Comparison of ENCODE assay signal across 8 mouse cellular contexts in genomic region chr9:37207929-37208411, GRCm38 (mm10). TPM values are rescaled to one million over a fixed set of nuclear protein-coding genes. Genes with fewer than 3 reads are reported as not detected.
DNase-seq lines count a peak whose midpoint lies in the region; ATAC-seq and TF ChIP-seq lines count a peak whose summit lies in the region.

Gene Tmem218 (plus strand): TSS chr9:37208223.

- peak within 1 kb of the TSS; percentile 64 for H3K27ac ChIP-seq in MEL (ENCODE audit: control insufficient read depth, low read depth, low read length)
- peak within 1 kb of the TSS; percentile 72 for H3K27ac ChIP-seq in cerebellum, adult 2 months (ENCODE audit: insufficient read depth, low read length)
- peak within 1 kb of the TSS; percentile 79 for H3K27ac ChIP-seq in forebrain, postnatal 0 days (ENCODE audit: low read depth, low read length)
- H3K27ac ChIP-seq in lung, embryonic 15.5 days, result peak within 1 kb of the TSS; percentile 71

- peak within 1 kb of the TSS; percentile 85 for H3K9ac ChIP-seq in MEL (ENCODE audit: control insufficient read depth, low read depth, low read length, poor library complexity, severe bottlenecking)
- H3K9ac ChIP-seq in forebrain, postnatal 0 days, result peak within 1 kb of the TSS; percentile 54
- H3K9ac ChIP-seq in lung, embryonic 15.5 days, result peak within 1 kb of the TSS; percentile 71

- no peak for TF ChIP-seq EP300 in MEL (IDR thresholded peaks at IDR 0.05; ENCODE audit: low read depth in 1 of 2, low read length in 2 of 2)

- WGBS in cerebellum, adult 2 months, result under 1% methylated on average over 21 of the region's 21 CpGs
- under 1% methylated on average over 21 of the region's 21 CpGs for WGBS in forebrain, postnatal 0 days
- under 1% methylated on average over 21 of the region's 21 CpGs for WGBS in lung, embryonic 15.5 days

- no peak for TF ChIP-seq RAD21 in MEL (IDR thresholded peaks at IDR 0.05; ENCODE audit: low read depth, low read length)

- peaks cover 0 to 13% of the 10 kb centered on the region in 2 experiments; a peak in 2 of 4 replicates for H3K4me1 ChIP-seq in MEL (ENCODE audit: control insufficient read depth in 1 of 2, insufficient read depth in 2 of 2, low read length in 2 of 2)
- H3K4me1 ChIP-seq in cerebellum, adult 2 months (ENCODE audit: control insufficient read depth, insufficient read depth, low read length), result no peaks in the 10 kb centered on the region
- 0 out of 2 replicates have a peak, but pooled peaks cover 3% of the 10 kb centered on the region for H3K4me1 ChIP-seq in forebrain, postnatal 0 days (ENCODE audit: insufficient read depth)
- peaks cover 14% of the 10 kb centered on the region for H3K4me1 ChIP-seq in lung, embryonic 15.5 days

- H3K79me2 ChIP-seq in MEL (ENCODE audit: control insufficient read depth, insufficient read depth, low read length, poor library complexity), result no peaks in the 10 kb centered on the region; the same call in 1 of the 2 replicates

- ATAC-seq in forebrain, postnatal 0 days, result peak; percentile 100
- ATAC-seq in lung, embryonic 15.5 days (ENCODE audit: borderline replicate concordance, extremely low read depth, low FRiP score, low TSS enrichment), result peak; percentile 100

- H3K9me3 ChIP-seq in MEL (replicated peaks; ENCODE audit: insufficient read depth, low read length), result no peaks in the 10 kb centered on the region
- no peaks in the 10 kb centered on the region for H3K9me3 ChIP-seq in forebrain, postnatal 0 days (ENCODE audit: low read length)
- no peaks in the 10 kb centered on the region for H3K9me3 ChIP-seq in lung, embryonic 15.5 days

- peak; percentile 99 for DNase-seq in MEL (ENCODE audit: low read depth, low spot score)
- peak; percentile 91 to 97 for DNase-seq in cerebellum, adult 2 months
- peak; percentile 99 for DNase-seq in forebrain, postnatal 0 days
- peak; percentile 93 for DNase-seq in heart, postnatal 4 days
- DNase-seq in layer of hippocampus, adult 8-10 months (ENCODE audit: low spot score in 2 of 2), result peak; percentile 96
- peak; percentile 92 for DNase-seq in ovary, adult 18-20 months (ENCODE audit: low spot score)
- DNase-seq in thymus, postnatal 0 days (ENCODE audit: low spot score), result peak; percentile 98

- TF ChIP-seq CTCF in MEL (IDR thresholded peaks at IDR 0.05 in 2 of 3, conservative IDR thresholded peaks at IDR 0.05 in 1 of 3; ENCODE audit: control insufficient read depth in 1 of 3, insufficient read depth in 1 of 3, low read depth in 2 of 3, low read length in 3 of 3, poor library complexity in 1 of 3, severe bottlenecking in 1 of 3), result no peak
- no peak for TF ChIP-seq CTCF in cerebellum, adult 2 months (IDR thresholded peaks at IDR 0.05; ENCODE audit: borderline replicate concordance, insufficient read depth, low read depth, low read length)
- no peak for TF ChIP-seq CTCF in forebrain, postnatal 0 days (IDR thresholded peaks at IDR 0.05; ENCODE audit: low read depth)

- H3K36me3 ChIP-seq in MEL (ENCODE audit: control insufficient read depth in 1 of 2, insufficient read depth in 2 of 2, low read length in 2 of 2), result peaks cover 0 to 6% of the 10 kb centered on the region in 2 experiments; a peak in 1 of 4 replicates
- H3K36me3 ChIP-seq in forebrain, postnatal 0 days (ENCODE audit: insufficient read depth), result no peaks in the 10 kb centered on the region
- no peaks in the 10 kb centered on the region for H3K36me3 ChIP-seq in lung, embryonic 15.5 days

- H3K27me3 ChIP-seq in MEL (ENCODE audit: control insufficient read depth in 1 of 2, insufficient read depth in 2 of 2, low read length in 2 of 2), result no peaks in the 10 kb centered on the region
- H3K27me3 ChIP-seq in cerebellum, adult 2 months (ENCODE audit: control insufficient read depth, insufficient read depth, low read length), result no peaks in the 10 kb centered on the region
- H3K27me3 ChIP-seq in forebrain, postnatal 0 days (ENCODE audit: insufficient read depth, low read length), result no peaks in the 10 kb centered on the region
- H3K27me3 ChIP-seq in lung, embryonic 15.5 days, result no peaks in the 10 kb centered on the region

- peak within 1 kb of the TSS; percentile 68 for H3K4me2 ChIP-seq in forebrain, postnatal 0 days (ENCODE audit: low read depth)
- peak within 1 kb of the TSS; percentile 86 for H3K4me2 ChIP-seq in lung, embryonic 15.5 days

- peak in 1 of 2 experiments; percentile 80; a peak in 2 of 4 replicates for TF ChIP-seq POLR2A in MEL (IDR thresholded peaks at IDR 0.05; ENCODE audit: control insufficient read depth in 1 of 2, insufficient read depth in 1 of 2, low read depth in 1 of 2, low read length in 2 of 2, poor library complexity in 1 of 2)
- peak; percentile 84; the same call in 1 of the 2 replicates for TF ChIP-seq POLR2A in cerebellum, adult 2 months (IDR thresholded peaks at IDR 0.05; ENCODE audit: borderline replicate concordance, insufficient read depth, low read length)

- peak within 1 kb of the TSS; percentile 83 to 85 for H3K4me3 ChIP-seq in MEL (ENCODE audit: control insufficient read depth in 1 of 2, insufficient read depth in 1 of 2, low read depth in 2 of 2, low read length in 2 of 2)
- peak within 1 kb of the TSS; percentile 94 for H3K4me3 ChIP-seq in cerebellum, adult 2 months (replicated peaks; ENCODE audit: insufficient read depth, low read depth, low read length)
- H3K4me3 ChIP-seq in forebrain, postnatal 0 days (ENCODE audit: low read depth, low read length), result peak within 1 kb of the TSS; percentile 68
- peak within 1 kb of the TSS; percentile 86 for H3K4me3 ChIP-seq in lung, embryonic 15.5 days

TF ChIP-seq in MEL, 35 proteins besides CTCF, POLR2A, EP300 and RAD21:
- TF ChIP-seq USF2 (IDR thresholded peaks at IDR 0.05; ENCODE audit: borderline replicate concordance in 1 of 2, insufficient read depth in 1 of 2, low read depth in 1 of 2, low read length in 2 of 2) (no peak), MYB (IDR thresholded peaks at IDR 0.05; ENCODE audit: low read depth, low read length) (no peak), ZKSCAN1 (IDR thresholded peaks at IDR 0.05; ENCODE audit: low read depth, low read length) (no peak), KAT2A (conservative IDR thresholded peaks at IDR 0.05; ENCODE audit: low read depth, low read length) (peak; percentile 29; the same call in 1 of the 2 replicates), NELFE (IDR thresholded peaks at IDR 0.05; ENCODE audit: low read depth, low read length) (peak; percentile 55; the same call in 1 of the 2 replicates), ZC3H11A (IDR thresholded peaks at IDR 0.05; ENCODE audit: low read depth, low read length) (no peak), TAL1 (IDR thresholded peaks at IDR 0.05; ENCODE audit: low read length) (no peak), HCFC1 (IDR thresholded peaks at IDR 0.05; ENCODE audit: low read depth, low read length) (peak; percentile 77), MAX (IDR thresholded peaks at IDR 0.05; ENCODE audit: low read length) (peak; percentile 56; the same call in 1 of the 2 replicates), E2F4 (IDR thresholded peaks at IDR 0.05; ENCODE audit: borderline replicate concordance, low read depth, low read length) (no peak), GABPA (IDR thresholded peaks at IDR 0.05; ENCODE audit: low read depth, low read length) (peak; percentile 82; the same call in 1 of the 2 replicates), MXI1 (IDR thresholded peaks at IDR 0.05; ENCODE audit: low read depth, low read length) (peak; percentile 71), USF1 (IDR thresholded peaks at IDR 0.05; ENCODE audit: low read depth, low read length) (no peak), POLR2AphosphoS2 (IDR thresholded peaks at IDR 0.05; ENCODE audit: low read length) (0 out of 2 replicates have a peak, but pooled peaks have one; percentile 49), ZMIZ1 (IDR thresholded peaks at IDR 0.05; ENCODE audit: low read depth, low read length) (no peak; the same call in 1 of the 2 replicates), TCF12 (IDR thresholded peaks at IDR 0.05; ENCODE audit: low read depth, low read length) (no peak), BHLHE40 (IDR thresholded peaks at IDR 0.05; ENCODE audit: borderline replicate concordance, low read depth, low read length) (no peak), SIN3A (IDR thresholded peaks at IDR 0.05; ENCODE audit: low read length) (peak; percentile 97), CHD2 (IDR thresholded peaks at IDR 0.05; ENCODE audit: low read length) (peak; percentile 90), TBP (IDR thresholded peaks at IDR 0.05; ENCODE audit: low read depth, low read length) (peak; percentile 95), MEF2A (IDR thresholded peaks at IDR 0.05; ENCODE audit: extremely low read depth, insufficient replicate concordance, low read depth, low read length, poor library complexity, severe bottlenecking) (no peak), GATA1 (IDR thresholded peaks at IDR 0.05; ENCODE audit: low read depth, low read length) (no peak), ELF1 (IDR thresholded peaks at IDR 0.05; ENCODE audit: low read depth, low read length) (no peak; the same call in 1 of the 2 replicates)

RNA-seq across cellular contexts. Expression of gene Tmem218, which starts in this region (rescaled TPM):
- 2.7 and 3.4 TPM in 2 replicates for total RNA-seq in MEL (2012; rRNA removed)
- polyA plus RNA-seq in MEL (2012; ENCODE audit: insufficient read depth in 1 of 2, insufficient read length in 2 of 2, low read depth in 1 of 2, low replicate concordance in 2 of 2, missing spikeins in 1 of 2), result 1 to 10 TPM in 1 of 2 experiments, not detected in 1; 4.7 TPM
- 6.1 and 7.0 TPM in 2 replicates for polyA plus RNA-seq in cerebellum, adult 2 months (2012; rRNA removed)
- 4.8 and 8.4 TPM in 2 replicates for total RNA-seq in forebrain, postnatal 0 days (2014; rRNA removed)
- polyA plus RNA-seq in forebrain, postnatal 0 days (2015; fragmentation: Nextera tagmentation; extraction: Ambion mirVana), result 10.3 and 12.8 TPM in 2 replicates
- total RNA-seq in heart, postnatal 4 days (2021), result 1 to 10 TPM; 6.5 to 6.6 TPM
- 1 to 10 TPM; 6.8 to 8.8 (median 7.4) TPM for total RNA-seq in layer of hippocampus, adult 8-10 months (2022)
- polyA plus RNA-seq in lung, embryonic 15.5 days (2015; fragmentation: Nextera tagmentation; extraction: Ambion mirVana), result 12.3 and 13.6 TPM in 2 replicates
- polyA plus RNA-seq in thymus, postnatal 0 days (2015; fragmentation: Nextera tagmentation; extraction: Ambion mirVana), result 9.5 and 13.2 TPM in 2 replicates

Comparison
In these comparisons a context has a peak if more than half of its experiments do, and no peak if none do; other contexts are left out.
1. Peak in every context shown above with its lines: DNase-seq, ATAC-seq, H3K4me3 ChIP-seq and H3K27ac ChIP-seq.